Mouse (Mus musculus): ENCODE results near the gene Vav3.
"Not testable (repeated sequence)": the region's sequence is repeated elsewhere in the genome, so short reads cannot be mapped to it uniquely, and the experiment has no call there.

The Vav3 gene

GRCm38 (mm10) chr3:109446903-109447302, 106.5 kb downstream of the Vav3 start:
- DNase-seq, result no peak

- not testable (repeated sequence) for DNase-seq
Observed at GRCm38 (mm10) chr3:109448249-109448648, 107.8 kb downstream of the Vav3 start.

- DNase-seq, result no peak
Observed at GRCm38 (mm10) chr3:109451966-109452365, 111.5 kb downstream of the Vav3 start.

- DNase-seq, result no peak
Observed at GRCm38 (mm10) chr3:109454633-109455032, 114.2 kb downstream of the Vav3 start.

- no peak for DNase-seq
Observed at GRCm38 (mm10) chr3:109456340-109456739, 115.9 kb downstream of the Vav3 start.

- no peak for DNase-seq
Observed at GRCm38 (mm10) chr3:109463684-109464083, 123.2 kb downstream of the Vav3 start.

GRCm38 (mm10) chr3:109464600-109464999, 124.1 kb downstream of the Vav3 start:
- no peak for DNase-seq

- DNase-seq, result no peak
Observed at GRCm38 (mm10) chr3:109466541-109466940, 126.1 kb downstream of the Vav3 start.

- no peak for DNase-seq
Observed at GRCm38 (mm10) chr3:109467288-109467687, 126.8 kb downstream of the Vav3 start.

- peak; percentile 48 to 61 for DNase-seq
Observed at GRCm38 (mm10) chr3:109469465-109469864, 129.0 kb downstream of the Vav3 start.

GRCm38 (mm10) chr3:109470651-109471255, 130.3 kb downstream of the Vav3 start:
- DNase-seq, result no peak

GRCm38 (mm10) chr3:109476521-109476920, 136.1 kb downstream of the Vav3 start:
- no peak for DNase-seq

- no peak for DNase-seq
Observed at GRCm38 (mm10) chr3:109478297-109478696, 137.8 kb downstream of the Vav3 start.

- DNase-seq, result no peak
Observed at GRCm38 (mm10) chr3:109480625-109481024, 140.2 kb downstream of the Vav3 start.

GRCm38 (mm10) chr3:109486786-109487185, 146.3 kb downstream of the Vav3 start:
- DNase-seq, result no peak

- DNase-seq, result no peak
Observed at GRCm38 (mm10) chr3:109487823-109488222, 147.4 kb downstream of the Vav3 start.

GRCm38 (mm10) chr3:109488750-109489171, 148.3 kb downstream of the Vav3 start:
- no peak for DNase-seq

- DNase-seq, result no peak
Observed at GRCm38 (mm10) chr3:109490561-109491296, 150.3 kb downstream of the Vav3 start.

- DNase-seq, result peak; percentile 89 to 90
Observed at GRCm38 (mm10) chr3:109491568-109491967, 151.1 kb downstream of the Vav3 start.

- DNase-seq, result peak; percentile 20 to 23
Observed at GRCm38 (mm10) chr3:109496461-109496860, 156.0 kb downstream of the Vav3 start.

GRCm38 (mm10) chr3:109497074-109497473, 156.6 kb downstream of the Vav3 start:
- no peak for DNase-seq

GRCm38 (mm10) chr3:109499861-109500456, 159.5 kb downstream of the Vav3 start:
- DNase-seq, result no peak

GRCm38 (mm10) chr3:109509784-109510183, 169.3 kb downstream of the Vav3 start:
- DNase-seq, result no peak

GRCm38 (mm10) chr3:109511849-109512248, 171.4 kb downstream of the Vav3 start:
- no peak for DNase-seq
